Mouse (Mus musculus) right cerebral cortex, postnatal 25 days (tissue): ENCODE results near the gene Rps9.

ENCODE experiments used
- DNase-seq: peaks from one replicate; pipeline ENCODE4 v3.0.0; 2022

Rps9 gene

GRCm38 (mm10) chr7:3703879-3704441, at the start of gene Rps9:
TSS of gene Rps9 (plus strand) at chr7:3703993.
- peak; percentile 96 for DNase-seq

- no peak for DNase-seq
Observed at GRCm38 (mm10) chr7:3656966-3657365, 46.8 kb upstream of the Rps9 start.

- DNase-seq = no peak
Observed at GRCm38 (mm10) chr7:3658578-3658977, 45.2 kb upstream of the Rps9 start.

- peak; percentile 31 for DNase-seq
Observed at GRCm38 (mm10) chr7:3664524-3665214, 39.1 kb upstream of the Rps9 start.

- peak; percentile 95 for DNase-seq
Observed at GRCm38 (mm10) chr7:3665215-3666114, 38.3 kb upstream of the Rps9 start, which contains the start of gene Leng1. TSS of gene Leng1 (minus strand) at chr7:3665840.

GRCm38 (mm10) chr7:3666921-3667391, 36.8 kb upstream of the Rps9 start:
- no peak for DNase-seq

- peak; percentile 76 for DNase-seq
Observed at GRCm38 (mm10) chr7:3674507-3675227, 29.1 kb upstream of the Rps9 start.

GRCm38 (mm10) chr7:3675228-3675548, 28.6 kb upstream of the Rps9 start:
- no peak for DNase-seq

GRCm38 (mm10) chr7:3676371-3676770, 27.4 kb upstream of the Rps9 start:
- no peak for DNase-seq

- no peak for DNase-seq
Observed at GRCm38 (mm10) chr7:3677342-3677741, 26.5 kb upstream of the Rps9 start, which contains the start of gene Tmc4. TSS of gene Tmc4 (minus strand) at chr7:3677553.

GRCm38 (mm10) chr7:3683908-3684550, 19.8 kb upstream of the Rps9 start:
- DNase-seq = no peak

- no peak for DNase-seq
Observed at GRCm38 (mm10) chr7:3684698-3685097, 19.1 kb upstream of the Rps9 start.

- DNase-seq = no peak
Observed at GRCm38 (mm10) chr7:3685400-3686187, 18.2 kb upstream of the Rps9 start.

- DNase-seq = no peak
Observed at GRCm38 (mm10) chr7:3691919-3692318, 11.9 kb upstream of the Rps9 start.

GRCm38 (mm10) chr7:3692382-3692986, 11.3 kb upstream of the Rps9 start, which contains the start of gene Tsen34:
TSS of gene Tsen34 (plus strand) at chr7:3692863.
- no peak for DNase-seq

GRCm38 (mm10) chr7:3692987-3693808, 10.6 kb upstream of the Rps9 start, which contains the start of gene Mboat7:
TSS of gene Mboat7 (minus strand) at chr7:3693523.
- peak; percentile 95 for DNase-seq

- no peak for DNase-seq
Observed at GRCm38 (mm10) chr7:3693809-3694075, 10.1 kb upstream of the Rps9 start.

- DNase-seq = peak; percentile 43
Observed at GRCm38 (mm10) chr7:3694076-3694948, 9.5 kb upstream of the Rps9 start.

GRCm38 (mm10) chr7:3694949-3695305, 8.9 kb upstream of the Rps9 start:
- peak; percentile 17 for DNase-seq
